Mouse (Mus musculus) liver, adult 2 months (tissue): ENCODE data around the gene Gclm.

Experiments used
- CTCF ChIP-seq: fragments of 200-500 bp; IDR thresholded peaks from 2 replicates; pipeline ENCODE4 v1.5.1; 2011; ENCODE audit warnings: low read depth, low read length, control low read depth
- POLR2A ChIP-seq: fragments of 200-500 bp; IDR thresholded peaks from 2 replicates; pipeline ENCODE4 v1.6.1; 2011; ENCODE audit warnings: low read length, control low read depth; ENCODE audit not compliant: insufficient read depth; ENCODE audit errors: extremely low read depth

- TF ChIP-seq POLR2A (no peak), CTCF (no peak)
Measured at GRCm38 (mm10) chr3:122307894-122308671, 62.7 kb downstream of the Gclm start.
